Mouse (Mus musculus): ENCODE measurements at regions not wholly inside any gene's neighbourhood (a gene's known extent, or its start where the extent isn't known, plus 50 kb on each side); places are given as distances from the start of the nearest gene placed in this dataset.
"Not testable (repeated sequence)": the region's sequence is repeated elsewhere in the genome, so short reads cannot be mapped to it uniquely, and the experiment has no call there.

DNA sequence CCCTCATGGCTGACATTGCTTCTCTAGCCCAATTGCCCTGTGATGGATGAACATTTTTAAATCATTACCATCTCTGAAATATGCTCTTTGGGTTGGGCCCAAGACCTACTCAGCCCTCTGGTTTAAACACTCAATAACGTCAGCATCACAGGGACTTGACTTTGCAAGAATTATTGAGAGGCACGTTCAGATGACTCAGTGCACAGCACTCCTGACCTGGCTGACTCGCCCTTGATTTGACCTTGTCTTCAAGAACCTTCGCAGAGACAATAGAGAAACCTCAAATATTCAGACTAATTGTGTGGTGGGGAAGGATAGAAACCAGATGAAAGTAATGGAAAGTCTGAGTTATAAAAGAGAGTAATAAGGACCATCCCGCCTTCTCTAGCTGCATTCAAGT, 127.9 kb upstream of the Lnx1 start:
- no peak for DNase-seq (ENCODE audit: low spot score in 2 of 2)

DNA sequence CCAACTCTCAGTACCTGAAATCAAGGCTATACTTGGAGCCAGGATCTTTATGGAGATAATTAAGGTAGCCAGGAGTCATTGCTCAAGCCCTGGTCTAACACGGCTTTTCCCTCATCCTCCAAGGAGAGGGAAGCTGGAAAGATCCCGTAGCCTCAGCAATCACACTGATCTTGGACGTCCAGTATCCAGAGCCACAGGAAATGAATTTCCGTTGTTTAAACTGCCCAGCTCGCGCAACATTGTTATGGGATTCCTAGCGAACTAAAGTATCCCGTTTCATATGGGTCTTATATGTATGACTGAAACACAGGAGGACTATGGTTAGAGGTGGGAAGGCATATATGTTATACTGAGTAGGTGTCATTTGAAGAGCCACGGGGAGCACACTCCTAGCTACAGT, 126.3 kb upstream of the Lnx1 start:
- no peak for DNase-seq (ENCODE audit: low spot score in 2 of 2)

DNA sequence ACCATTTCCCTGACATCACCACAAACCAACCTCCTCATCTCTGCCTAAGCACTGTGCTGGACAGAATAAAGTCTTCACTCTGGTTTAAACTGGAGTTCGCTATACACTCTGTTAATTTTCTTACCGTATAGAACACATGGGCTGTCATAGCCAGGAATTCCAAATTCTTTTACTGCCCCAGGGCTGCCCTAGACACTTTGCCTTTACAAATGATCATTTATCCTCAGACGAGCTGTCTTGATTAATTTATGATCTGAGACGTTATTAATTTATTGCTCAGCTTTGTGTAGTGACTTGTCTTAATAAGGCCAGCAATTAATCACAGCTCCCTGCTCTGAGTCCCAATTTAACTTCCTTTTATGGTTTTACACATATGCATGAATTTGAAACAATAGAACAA, 125.2 kb upstream of the Lnx1 start:
- DNase-seq (ENCODE audit: low spot score in 2 of 2), result no peak

DNA sequence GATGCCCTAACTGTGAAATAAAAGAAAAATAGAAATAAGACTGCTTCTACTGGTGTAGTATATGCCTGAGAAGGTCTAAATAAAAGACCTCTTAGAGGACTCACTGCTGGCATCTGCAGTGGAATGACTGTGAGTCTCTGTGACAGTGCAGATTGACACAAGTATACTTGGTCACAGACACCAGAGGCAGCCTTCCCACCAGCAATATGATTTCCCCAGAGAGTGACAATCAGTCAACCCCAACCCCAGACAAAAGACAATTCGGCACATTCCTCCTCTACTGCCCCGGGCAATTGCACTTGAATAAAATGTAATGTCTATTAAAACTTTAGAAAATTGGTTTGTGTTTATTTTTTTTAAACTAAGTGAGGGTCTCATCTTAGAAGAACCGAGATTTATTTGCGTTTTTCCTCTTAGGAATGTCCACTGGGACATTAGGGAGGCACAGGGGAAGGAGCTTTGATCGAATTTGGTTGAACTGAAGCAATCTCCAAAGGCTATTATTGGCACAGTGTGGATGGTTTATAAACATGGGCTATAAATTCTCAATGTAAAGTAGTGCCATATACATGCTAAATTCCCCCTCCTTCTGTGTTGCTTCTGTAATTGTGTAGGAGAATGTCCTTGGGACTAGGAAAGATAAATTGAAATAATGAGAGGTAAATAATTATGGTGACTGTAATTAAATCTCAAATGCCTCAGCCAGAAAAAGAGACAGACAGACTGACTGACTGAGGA, 123.0 kb upstream of the Lnx1 start:
- DNase-seq (ENCODE audit: low spot score in 2 of 2), result no peak

DNA sequence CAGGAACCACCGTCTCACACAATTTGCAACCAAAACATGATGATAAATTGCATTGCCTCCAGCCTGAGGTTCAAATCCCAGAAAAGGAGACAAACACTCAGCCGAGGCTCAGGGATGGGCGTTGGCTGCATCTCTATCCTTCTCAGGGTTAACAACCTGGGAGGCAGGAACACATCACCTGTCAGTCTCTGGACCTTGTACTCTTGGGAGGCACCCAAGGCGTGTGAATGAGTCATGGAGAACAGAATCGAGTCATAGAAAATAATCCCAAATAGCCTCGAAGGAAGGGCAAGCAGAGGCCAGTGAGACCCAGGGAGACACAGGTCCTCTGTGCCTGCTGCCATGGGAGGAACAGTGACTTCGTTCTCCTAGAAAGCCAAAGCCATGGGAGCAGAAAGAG, 121.0 kb upstream of the Lnx1 start:
- no peak for DNase-seq (ENCODE audit: low spot score in 2 of 2)

DNA sequence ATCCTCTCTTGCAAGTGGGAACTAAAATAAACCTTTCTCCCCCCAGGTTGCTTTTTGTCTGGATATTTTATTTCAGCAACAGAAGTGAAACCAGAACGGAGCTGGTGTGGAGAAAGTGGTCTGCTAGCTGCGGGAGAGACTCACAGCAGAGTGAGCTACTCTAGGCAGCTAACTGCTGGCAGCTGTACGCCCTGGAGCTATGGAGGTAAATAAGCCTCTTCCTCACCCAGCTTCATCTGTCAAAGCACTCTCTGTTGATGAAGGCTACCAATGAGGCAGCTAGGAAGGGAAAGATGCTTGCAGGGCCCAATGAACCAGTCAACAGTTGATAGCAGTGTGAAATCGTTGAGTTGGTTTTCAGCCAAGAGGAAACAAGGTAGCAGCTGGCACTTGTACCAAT, 119.3 kb upstream of the Lnx1 start:
- no peak for DNase-seq (ENCODE audit: low spot score in 2 of 2)

DNA sequence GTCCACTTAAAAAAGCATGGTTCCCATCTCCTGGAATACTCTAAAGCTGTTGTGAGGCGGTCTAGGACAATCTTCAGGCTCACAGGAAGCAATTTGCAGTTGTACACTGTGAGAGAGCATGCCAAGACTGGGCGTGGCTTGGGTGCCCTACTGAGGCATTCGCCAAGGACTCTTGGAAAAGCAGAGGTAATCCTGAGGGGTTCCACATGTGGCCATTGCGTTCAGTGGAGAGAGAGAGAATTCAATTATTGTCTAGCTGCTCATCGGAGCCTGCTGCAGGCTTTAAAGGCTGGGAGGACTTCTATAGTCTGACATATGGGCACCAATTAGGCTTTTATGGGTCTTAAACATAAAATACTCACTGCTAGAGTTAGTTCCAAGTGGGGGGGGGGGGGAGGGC, 113.8 kb upstream of the Lnx1 start:
- DNase-seq (ENCODE audit: low spot score in 2 of 2), result no peak

DNA sequence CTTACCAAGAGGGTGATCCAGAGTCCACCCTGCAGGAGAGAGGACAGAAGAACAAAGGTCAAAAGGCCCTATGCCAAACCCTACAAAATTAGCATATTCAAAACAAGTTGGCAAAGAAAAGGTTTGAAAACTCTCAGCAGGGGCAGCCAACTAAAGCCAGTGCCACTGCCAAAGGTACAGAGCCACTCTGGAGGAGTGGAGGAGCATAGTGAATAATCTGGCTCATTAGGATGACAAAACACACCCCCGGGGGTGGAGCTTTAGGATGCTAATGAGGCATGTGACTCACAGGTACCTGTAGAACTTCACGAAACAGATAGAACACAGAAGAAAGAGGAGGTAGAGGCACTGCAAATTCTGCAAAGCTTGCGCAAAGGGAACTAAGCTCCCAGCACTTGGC, 110.7 kb upstream of the Lnx1 start:
- no peak for DNase-seq (ENCODE audit: low spot score in 2 of 2)

DNA sequence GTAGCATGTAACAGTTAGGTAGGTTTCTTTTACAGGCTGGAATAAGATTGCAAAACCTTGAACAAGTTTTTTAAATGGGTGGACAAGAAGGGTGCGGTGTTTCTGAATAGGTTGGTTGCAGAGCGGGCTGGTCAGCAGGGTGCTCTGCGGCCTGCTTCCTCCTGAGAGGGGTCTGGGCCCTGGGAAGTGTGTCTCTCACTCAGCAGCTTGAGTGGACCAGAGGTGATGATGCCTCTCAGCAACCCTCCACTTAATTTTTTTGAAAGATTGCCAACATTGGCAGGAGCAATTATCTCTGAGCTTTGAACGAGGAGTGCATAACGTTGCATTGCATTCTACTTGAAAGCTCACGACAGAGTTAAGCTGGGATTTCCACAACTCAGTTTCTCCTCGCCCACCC, 108.3 kb upstream of the Lnx1 start:
- no peak for DNase-seq (ENCODE audit: low spot score in 2 of 2)

DNA sequence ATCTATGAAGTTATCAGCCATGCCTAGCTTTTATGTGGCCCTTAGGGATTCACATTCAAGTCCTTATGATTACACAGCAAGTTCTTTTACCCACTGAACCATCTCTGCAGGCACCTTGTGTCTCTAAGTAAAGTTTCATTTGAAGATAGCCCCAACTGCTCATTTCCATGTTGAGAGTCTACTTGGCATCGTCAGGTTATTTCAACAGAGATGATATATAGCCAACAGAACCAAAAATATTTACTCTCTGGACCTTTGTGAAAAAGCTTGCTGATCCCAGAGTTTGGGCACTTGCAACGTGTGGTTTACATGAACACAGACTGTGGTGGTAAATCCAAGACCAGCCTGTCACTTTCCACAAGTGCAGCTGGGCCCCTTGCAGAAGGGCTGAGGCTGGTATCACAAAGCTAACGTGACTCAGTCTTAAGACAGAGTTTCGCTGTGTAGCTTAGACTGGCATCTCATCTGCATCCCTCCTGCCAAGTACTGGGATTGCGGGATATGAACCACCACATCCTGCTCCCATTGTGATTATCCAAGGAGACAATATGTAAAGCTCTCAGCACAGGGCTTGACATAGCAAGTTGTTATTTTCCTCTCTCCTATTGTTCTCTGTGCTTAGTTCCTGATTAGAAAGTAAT, 105.0 kb upstream of the Lnx1 start:
- DNase-seq (ENCODE audit: low spot score in 2 of 2), result no peak

DNA sequence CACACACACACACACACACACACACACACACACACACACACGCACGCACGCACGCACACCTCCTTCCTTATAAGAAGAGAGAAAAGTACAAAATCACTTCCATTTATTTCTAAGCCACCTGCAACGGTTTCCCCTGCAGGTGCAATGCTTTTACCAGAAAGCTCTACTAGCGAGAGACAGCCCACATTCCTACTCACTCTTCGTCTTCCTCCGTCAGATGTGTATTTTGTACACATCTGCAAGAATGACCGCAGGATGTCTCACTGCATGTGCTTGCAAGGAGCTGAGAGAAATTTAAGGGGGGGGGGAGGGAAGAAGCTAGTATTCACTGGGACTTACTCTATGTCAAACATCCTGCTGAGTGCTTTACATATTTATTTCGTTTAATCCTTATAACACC, 99.2 kb upstream of the Lnx1 start:
- DNase-seq (ENCODE audit: low spot score in 2 of 2), result no peak

DNA sequence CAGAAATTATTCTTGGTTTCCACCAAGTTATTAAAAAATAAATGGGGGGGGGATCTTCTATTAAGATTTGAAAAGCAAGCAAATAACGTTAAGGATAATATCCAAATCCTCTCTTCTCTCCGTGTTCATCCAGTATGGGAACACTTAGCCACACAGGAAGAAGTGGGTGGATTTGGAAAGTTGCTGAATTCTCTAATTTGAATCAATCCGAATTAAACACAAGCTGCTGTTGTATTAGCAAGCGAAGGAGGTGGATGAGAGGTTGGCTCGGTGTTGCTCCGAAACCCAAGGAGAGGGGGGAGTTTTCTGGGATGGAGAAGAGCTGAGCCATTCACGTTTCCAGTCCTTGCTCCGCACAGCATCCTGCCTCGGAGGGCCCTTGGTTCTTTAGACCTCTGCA, 97.6 kb upstream of the Lnx1 start:
- DNase-seq (ENCODE audit: low spot score in 2 of 2), result peak in 1 of 2 experiments; percentile 9

DNA sequence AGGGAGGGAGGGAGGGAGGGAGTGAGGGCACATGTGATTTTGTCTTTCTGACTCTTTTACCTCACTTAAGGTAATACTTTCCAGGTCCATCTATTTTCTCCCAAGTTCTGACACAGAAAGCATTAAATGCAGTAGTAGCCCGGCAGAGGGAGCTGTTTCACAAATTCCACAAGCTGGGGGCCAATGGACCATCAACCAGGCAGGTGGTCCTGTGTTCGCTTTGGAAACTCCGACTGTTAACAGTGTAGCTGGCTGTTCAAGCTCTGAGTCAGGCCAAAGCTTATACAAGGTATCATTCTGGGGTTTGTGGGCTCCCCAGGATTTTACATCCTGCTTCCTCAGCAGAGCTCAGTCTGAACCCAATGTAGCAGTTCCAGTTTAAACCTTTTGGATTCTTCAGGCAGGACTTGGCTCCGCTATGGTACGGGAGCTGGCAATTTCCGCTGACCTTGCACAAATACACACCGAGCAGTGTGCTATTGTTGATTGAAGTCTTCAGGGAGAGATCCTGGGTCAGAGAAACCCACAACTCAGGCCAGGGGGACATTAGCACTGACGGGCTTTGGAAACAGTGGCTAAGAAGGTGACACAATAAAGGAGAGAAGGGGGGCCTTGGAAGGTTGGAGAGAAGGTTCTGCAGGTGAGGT, 93.8 kb upstream of the Lnx1 start:
- peak; percentile 26 to 53 for DNase-seq (ENCODE audit: low spot score in 2 of 2)

DNA sequence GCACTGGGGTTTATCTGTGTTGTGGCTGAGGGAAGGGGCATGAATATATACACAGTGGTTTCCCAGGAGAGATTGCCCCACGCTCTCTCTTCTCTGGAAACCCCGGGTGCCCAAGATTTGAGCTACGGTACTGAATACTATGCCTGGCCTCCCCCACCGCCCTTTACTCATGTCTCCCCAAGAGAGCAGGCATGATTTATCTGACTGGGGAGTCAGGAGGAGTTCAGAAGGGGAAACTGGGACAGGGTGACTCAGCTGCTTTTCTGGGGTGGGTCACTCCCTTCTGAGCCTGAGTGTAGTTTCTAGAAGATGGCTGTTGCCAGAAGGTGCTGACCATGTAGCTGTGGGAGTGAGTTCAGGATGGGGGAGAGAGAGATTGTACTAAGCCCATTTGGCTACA, 92.0 kb upstream of the Lnx1 start:
- DNase-seq (ENCODE audit: low spot score in 2 of 2), result no peak

DNA sequence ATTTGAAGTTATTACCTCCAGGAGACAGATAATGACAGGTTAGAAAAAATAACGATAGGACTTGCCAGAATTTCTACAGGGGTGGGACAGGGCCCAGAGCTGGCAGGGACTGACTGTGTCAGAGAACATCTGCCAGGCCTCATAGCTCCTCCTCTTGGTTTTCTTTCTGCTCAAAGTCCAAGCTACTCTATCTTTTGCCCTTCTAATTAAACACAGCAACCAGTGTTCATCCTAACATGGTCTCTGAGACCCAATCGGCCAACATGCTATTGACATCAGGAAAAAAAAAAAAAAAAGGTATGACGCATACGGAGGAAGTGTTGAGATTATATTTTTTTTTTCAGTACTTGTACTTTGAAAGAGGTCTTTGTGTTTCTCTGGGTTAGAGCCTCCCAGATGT, 90.7 kb upstream of the Lnx1 start:
- DNase-seq (ENCODE audit: low spot score in 2 of 2), result no peak

DNA sequence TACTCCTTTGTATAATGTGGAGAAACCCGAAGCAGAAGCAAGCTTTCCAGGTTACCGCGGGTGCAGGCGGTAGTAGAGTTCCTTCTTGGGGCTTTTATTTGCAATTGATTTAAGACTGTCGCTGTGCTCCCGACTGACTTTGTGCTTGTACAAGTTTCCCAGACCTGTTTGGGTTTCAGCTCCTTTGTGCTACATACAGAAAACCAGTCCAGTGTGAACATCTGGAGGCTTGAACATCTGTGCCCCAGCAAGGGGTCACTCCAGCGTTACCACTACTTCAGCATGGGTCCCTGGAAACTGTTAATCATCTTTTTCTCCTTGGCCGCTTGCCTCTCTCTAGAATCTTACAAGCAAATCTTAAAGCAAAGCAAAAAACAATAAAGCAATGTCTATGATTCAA, 90.2 kb upstream of the Lnx1 start:
- no peak for DNase-seq (ENCODE audit: low spot score in 2 of 2)

DNA sequence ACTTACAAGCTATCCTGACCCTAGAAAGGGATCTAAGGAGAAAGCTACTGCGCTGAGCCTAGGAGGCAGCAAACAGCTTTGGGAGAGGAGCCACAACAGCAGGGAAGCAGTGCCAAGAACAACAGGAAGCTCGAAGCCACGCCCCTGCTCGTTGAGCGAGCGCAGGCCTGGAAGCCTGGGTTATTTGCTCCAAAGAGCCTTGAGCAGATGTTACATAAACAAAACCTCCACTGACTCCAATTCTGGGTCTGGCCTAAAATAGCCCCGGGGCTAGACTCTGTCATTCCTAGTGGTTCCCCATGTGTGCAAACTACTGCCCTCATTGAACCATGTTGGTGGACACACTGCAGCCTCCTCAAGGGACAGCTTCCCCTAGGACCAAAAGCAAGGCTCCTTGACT, 89.6 kb upstream of the Lnx1 start:
- peak; percentile 33 to 45 for DNase-seq (ENCODE audit: low spot score in 2 of 2)

DNA sequence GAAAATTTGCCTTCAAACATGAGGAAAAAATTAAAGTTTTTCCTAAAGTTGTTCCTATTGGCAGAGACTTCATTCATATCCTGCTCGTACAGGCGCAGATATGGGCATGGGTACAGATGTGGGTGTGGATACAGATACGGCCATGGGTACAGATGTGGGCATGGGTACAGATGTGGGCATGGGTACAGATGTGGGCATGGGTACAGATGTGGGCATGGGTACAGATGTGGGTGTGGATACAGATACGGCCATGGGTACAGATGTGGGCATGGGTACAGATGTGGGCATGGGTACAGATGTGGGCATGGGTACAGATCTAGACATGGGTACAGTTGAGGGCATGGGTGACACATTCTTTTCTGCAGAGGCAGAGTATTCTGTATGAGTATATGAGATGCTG, 87.8 kb upstream of the Lnx1 start:
- DNase-seq (ENCODE audit: low spot score in 2 of 2), result not testable (repeated sequence)

DNA sequence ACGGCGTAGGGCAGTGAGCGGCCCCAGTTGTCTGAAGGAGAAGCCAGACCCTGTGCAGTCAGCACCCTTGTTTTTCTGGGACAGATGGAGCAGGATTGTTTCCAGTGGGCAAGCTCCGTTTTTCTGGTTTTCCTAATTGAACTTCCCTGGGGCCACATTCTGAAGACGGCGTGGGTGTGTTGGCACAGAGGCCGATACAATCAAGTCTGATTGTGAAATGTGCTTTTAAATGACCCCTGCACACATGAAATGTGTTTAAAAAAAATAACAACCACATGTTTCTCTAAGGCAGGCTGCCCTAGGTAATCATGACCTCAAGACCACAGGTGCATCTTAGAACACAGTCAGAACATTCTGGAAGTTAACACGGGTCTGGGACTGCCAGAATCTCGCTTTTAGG, 81.2 kb upstream of the Lnx1 start:
- no peak for DNase-seq (ENCODE audit: low spot score in 2 of 2)

DNA sequence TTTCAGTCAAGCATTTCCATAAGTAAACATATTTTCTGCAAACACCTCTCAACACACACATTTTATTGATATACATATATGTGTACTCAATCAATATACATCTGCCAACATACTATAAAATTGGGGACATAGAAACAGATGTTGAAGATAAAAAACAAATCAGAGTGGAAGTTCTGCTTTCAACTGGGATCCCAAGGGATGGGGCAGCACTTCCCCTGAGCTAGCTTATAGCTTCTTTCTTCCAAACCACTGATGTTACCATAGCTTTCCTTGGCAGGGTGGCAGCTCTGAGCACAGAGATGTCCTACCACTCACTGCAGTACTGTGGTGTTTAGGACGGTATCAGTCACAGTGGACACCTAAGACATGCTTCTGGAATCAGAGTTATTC, 75.4 kb upstream of the Lnx1 start:
- DNase-seq (ENCODE audit: low spot score in 2 of 2), result no peak

DNA sequence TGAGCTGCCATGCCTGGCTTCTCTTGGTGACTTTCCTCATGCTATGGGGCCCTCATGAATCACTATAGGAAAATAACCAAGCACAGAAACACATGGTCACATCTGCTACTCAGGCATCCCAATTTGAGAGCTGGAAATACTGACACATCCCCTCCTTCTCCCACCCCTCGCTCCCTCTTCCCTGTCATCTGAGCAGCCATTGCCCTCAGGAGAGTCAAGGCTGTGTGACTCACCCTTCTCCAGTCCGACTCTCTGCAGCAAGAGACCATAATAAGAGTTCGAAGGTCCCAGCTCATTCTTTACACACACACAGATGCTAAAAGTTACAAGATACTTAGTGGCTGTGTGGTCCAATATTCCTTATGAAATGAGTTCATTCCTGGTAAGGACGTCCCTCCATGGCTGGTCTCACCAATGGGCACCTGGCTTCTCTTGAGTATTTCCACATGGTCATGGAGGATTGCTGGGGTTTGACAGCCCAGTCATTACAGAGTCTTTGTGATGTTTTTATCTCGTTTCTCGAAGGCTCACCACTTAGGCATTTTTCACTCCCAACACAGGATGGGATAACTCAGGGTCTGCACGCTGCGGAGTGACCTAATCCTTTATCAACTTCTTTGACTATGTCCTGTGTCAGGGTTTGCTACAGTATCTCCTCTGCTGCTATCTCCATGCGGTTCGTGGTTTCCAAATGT, 74.8 kb upstream of the Lnx1 start:
- DNase-seq (ENCODE audit: low spot score in 2 of 2), result no peak

DNA sequence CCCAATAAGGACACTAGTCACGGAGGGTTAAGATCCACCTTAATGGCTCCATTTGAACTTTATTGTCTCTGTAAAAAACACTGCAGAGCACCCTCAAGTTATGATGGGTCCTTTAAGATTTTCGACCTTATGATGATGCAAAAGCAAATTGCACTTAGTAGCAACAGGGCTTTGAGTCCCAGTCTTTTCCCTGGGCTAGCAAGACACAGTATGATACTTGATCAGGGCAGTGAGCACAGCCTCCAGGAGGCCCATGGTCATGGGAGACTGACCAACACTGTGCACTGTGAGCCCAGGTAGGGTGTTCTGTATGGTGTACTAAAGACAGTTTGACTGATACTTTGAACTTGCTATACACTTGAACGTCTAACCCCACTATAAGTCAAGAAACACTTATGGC, 73.4 kb upstream of the Lnx1 start:
- no peak for DNase-seq (ENCODE audit: low spot score in 2 of 2)
